Mouse (Mus musculus): Measurements from ENCODE around the gene Tmc2.

The Tmc2 gene

DNA sequence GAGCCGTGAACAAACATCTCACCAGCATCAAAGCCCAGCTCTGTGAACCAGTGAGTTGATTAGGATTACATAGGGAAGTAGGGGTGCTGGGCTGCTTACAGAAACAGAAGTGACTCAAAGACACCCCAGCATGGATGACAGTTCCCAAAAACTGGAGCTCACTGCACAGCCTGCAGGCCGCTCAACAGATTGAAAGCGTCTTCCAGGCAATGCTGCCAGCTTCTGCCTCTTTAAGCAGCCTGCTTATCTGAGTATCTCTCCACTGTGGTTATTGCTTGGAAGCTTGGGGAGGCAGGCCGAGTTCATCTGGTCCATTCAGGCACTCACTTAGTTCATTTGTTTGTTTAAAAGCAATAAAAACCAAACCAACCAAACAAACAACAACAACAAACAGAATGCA is 61.8 kb downstream of the Tmc2 start:
- DNase-seq (ENCODE audit: low spot score): no peak

DNA sequence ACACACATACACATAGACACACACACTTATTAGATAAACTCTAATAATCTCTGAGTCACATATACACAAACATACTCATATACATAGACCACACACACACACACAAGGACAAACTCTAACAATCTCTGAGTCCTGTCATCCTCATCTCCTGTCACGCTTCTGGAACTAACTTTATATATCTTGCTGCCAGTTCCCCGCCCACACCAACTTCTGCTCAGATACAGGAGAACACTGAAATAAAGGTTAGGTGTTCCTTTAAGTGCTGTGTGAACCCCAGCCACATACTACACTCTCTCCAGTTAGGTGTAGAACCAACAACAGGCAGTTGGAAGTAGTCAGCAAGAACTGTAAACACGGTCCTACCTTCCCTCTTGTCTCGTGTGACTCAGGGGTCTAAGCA is 65.8 kb downstream of the Tmc2 start:
- DNase-seq (ENCODE audit: low spot score): no peak

DNA sequence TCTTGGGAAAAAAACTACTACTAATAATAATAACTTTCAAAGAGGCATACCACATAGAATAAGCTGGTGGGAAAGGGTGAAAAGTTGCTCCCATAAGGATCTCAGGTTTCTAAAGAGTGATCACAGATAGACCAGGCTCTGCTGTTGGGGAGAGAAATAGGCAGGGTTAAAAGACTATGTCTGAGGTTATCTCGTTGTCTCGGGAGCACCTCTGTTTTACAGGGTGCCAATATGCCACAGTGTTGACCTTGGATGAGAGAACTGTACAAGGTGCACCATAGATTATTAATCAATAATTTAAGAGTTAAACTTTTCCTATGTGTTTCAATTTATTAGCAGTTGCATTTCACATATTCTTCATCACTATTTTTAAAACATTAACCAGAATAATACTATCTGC is 66.9 kb downstream of the Tmc2 start:
- no peak for DNase-seq (ENCODE audit: low spot score)

DNA sequence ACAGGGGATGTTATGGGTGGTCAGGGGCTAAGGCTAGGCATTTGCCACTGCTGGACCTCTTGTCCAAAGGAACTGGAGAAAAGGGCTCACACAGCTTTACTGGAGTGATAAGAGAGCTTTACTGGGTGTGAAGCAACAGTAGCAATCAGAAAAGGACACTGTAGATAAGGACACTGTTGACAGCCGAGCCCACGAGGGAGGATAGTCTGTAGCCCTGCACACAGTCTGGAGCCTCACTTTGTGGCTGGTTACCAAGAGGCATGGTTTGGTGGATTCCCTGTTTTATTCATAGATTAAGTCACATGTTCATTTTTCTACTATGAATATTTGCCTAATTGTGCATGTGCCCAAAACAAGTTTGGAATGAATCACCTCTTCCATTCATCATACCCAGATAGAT is 67.4 kb downstream of the Tmc2 start:
- no peak for DNase-seq (ENCODE audit: low spot score)

DNA sequence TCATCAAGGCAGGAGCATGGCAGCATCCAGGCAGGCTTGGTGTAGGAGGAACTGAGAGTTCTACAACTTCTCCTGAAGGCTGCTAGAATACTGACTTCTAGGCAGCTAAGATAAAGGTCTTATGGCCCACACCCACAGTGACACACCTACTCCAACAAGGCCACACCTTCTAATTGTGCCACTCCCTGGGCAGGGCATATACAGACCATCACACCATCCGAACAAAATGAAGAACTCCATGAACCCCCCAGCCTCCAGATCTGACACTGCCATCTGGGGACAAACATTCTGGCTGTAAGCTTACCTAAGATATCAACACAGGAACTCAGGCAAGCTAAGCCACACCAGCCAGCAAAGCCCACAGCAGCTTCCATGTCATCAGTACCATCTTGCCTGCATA is 70.5 kb downstream of the Tmc2 start:
- DNase-seq (ENCODE audit: low spot score): no peak

DNA sequence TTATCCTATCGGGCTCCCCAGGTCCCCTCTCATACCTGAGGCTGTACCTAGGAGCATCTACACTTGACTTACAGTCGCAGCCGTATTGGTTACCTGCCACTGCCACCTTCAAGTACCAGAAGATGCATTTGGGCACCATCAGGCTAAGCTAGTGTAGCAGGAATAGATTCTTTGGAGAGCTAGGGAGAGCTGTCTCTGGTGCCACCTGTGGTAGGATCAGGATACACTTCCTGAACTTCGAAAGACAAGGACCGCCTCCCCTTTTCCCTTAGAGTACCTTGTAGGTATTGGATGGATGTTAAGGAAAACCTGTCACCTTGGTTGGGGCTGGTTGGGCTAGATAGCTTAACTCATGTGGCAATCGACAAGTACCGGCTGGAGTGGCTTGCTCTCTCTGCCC is 73.1 kb downstream of the Tmc2 start:
- no peak for DNase-seq (ENCODE audit: low spot score)

DNA sequence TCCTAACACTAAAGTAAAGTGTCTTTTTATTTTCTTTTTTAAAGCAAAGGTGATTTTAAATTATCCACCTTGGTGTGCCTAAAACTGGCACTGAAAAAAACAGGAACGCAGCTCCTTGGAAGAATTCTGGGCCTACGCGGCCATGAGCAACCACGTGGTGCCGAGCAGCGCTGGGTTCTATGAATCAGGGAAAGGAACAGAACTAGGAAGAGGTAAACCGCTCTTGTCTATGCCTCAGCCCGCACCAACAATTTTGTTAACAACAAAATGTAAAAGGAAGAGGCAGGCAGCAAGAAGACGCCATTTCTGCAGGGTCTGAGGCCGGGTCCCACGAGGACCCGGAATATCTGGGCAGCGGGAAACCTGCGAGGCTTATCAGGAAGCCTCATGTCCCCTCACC is 78.7 kb downstream of the Tmc2 start:
- DNase-seq (ENCODE audit: low spot score): peak; percentile 9

DNA sequence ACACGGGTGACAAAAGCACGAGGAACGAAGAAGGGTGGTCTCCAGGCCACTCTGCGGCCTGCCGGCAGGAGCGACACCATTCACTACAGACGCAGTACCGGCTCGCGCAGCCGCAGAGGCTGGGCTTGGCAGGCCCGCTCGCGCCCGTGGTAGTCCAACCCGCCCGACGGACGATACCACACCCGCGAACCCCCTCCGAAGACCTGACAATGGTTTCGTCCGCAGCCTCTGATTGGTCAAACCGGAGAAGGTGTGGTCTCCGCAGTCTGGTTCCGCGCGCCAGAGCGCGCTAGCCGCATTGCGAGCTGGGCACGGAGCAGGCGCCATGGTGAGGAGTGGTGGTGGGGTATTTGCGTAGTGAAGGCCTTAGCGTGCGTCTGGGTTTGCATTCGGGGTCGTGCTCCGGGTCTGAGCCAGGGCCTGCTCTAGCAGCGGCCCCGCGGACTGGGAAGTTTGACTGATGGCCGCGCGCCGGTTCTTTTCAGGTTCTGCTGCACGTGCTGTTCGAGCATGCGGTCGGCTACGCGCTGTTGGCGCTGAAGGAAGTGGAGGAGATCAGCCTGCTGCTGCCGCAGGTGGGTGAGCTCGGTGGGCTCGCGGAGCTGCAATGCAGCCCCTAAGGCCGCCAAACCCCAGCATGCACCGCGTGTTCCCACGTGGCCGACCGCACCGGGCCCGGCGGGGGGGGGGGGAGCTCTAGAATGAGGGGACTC is 79.3 kb downstream of the Tmc2 start, which contains the start of gene Nop56:
TSS of gene Nop56 (plus strand) at position 282 of the 713 bp plus-strand sequence.
- DNase-seq (ENCODE audit: low spot score): peak; percentile 98

DNA sequence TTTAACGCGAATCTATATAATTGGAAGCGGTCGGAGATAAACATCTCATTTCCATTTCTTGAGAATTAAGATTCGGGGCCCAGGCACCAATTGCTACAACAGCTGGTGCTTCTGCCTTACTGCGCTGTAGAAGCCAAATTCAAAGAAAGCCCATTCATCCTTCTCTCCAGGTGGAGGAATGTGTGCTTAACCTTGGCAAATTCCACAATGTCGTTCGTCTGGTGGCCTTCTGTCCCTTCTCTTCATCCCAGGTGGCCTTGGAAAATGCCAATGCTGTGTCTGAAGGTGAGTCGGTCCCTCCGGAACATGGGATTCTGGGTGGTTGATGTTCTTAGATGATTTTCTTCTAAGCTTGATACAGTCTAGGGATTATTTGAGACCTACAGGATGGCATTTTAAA is 79.9 kb downstream of the Tmc2 start:
- DNase-seq (ENCODE audit: low spot score): no peak

DNA sequence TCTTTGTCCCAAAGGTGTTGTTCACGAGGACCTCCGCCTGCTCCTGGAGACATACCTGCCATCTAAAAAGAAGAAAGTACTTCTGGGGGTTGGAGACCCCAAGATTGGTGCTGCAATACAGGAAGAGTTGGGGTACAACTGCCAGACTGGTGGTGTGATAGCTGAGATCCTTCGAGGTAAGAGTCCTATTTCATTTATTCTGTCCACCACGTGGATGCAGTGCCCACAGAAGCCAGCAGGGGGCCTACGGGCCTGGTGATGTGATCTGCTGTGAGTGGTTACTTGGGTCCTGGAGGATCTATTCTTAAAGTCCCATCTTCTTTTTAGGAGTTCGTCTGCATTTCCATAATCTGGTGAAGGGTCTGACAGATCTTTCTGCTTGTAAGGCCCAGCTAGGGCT is 80.7 kb downstream of the Tmc2 start:
- peak; percentile 35 for DNase-seq (ENCODE audit: low spot score)

DNA sequence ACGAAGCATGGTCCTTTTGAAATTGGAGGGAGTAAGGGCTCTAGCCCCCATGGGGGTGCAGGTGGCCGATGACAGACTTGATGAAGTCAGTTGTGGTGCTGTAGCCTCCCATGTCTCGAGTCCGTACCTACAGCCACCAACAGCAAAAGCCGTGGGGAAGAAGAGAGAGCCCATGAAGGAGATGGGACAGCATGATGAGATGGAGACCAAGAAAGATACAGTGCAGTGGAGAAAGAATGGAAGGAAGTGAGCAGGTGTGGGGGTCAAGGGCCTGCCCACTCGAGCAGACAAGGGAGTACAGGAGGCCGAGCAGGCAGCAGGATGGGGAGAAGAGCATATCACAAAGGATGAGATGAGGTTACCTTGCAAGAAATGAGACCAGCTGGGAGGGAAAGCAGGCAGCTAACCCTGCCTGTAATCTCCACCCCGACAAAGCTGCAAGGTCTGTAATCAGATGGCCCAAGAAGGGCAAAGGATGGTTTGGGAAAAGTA is 84.7 kb downstream of the Tmc2 start:
- no peak for DNase-seq (ENCODE audit: low spot score)

DNA sequence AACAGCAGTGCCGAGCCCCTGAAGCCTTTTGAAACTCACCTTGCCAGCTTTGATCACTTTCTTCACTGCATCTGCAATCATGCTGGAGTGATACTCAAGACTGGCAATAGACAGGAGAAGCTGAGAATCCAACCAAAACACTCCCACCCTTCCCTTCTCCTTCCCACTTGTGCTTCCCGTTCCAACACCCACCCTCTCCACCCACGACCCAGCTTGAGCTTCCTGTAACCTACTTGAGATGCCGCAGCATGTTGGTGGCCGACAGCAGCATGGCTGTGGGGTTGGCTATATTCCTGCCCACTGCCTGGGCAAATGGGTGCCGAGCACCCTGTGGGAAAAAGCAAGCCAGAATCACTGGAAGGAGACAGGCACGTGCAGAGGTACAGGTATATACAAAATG is 85.2 kb downstream of the Tmc2 start:
- no peak for DNase-seq (ENCODE audit: low spot score)

DNA sequence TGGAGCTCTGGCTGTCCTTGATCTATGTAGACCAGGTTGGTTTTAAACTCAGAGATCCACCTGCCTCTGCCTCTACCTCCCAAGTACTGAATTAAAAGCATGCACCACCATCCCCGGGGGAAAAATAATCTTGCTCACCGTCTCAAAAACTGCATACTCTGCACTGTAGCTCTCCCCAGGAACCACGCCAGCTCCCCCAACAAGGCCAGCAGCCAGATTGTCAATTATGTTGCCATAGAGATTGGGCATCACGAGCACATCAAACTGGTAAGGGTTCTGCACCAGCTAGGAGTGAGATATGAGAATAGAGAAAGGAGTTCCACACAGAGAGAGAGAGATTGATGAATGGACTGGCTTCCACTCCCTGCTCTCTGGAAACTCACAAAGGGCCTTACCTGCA is 85.8 kb downstream of the Tmc2 start:
- DNase-seq (ENCODE audit: low spot score): no peak

DNA sequence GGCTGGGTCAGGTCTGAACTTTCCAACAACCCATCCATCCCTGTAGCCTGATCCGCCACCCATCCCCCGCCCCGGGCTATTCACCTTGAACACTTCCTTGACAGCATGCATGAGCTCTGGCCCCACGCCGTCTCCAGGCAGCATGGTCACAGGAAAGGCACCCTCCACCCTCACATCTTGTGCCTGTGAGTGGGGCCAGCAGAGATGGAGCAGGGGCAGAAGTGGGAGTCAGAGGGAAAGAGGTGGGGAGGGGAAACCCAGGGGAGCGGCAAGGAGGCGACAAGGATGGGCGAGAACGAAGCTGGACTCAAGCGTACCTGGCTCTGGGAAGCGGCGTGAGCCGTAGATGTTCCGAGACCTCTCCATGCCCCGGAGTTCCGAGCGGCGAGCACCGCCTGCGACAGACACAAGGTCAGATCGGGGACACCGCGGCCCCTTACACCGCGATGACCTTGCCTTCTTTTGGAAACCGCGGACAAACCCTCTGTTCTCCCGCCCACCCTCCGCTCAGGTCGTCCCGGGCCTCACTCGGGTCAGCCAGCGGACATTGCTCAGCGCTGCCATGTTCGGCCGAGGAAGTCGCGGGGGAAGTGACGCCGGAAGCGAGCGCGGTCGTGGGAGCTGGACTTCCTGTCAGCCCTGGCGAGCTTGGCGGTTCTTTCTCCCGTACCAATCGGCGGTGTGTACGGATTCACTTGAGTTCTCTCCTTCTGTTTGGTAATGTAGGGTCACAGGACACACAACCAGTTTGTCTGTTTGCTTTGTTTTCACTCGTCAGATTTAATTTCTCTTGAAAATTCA is 89.1 kb downstream of the Tmc2 start, which contains the start of gene Idh3b:
TSS of gene Idh3b (minus strand) at position 694 of the 801 bp plus-strand sequence.
- peak; percentile 91 for DNase-seq (ENCODE audit: low spot score)

DNA sequence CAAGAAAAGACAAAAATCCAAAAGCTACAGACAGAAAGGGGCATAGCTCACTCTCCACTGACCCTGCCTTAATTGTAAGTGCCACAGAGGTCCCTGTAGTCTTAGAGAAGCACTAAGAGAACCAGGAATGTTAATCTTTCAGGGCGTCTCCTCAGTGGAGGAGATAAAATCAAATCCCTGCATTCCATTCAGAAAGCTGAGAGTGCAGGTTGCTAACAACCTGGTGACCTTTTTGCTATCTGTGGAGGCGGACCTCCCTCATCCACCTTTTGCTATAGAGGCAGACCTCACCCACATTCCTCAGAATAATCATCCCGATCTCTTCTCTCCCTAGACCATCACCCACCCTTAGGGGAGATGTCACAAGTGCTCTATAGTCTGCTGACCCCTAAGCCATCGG is 94.1 kb downstream of the Tmc2 start:
- DNase-seq (ENCODE audit: low spot score): no peak

DNA sequence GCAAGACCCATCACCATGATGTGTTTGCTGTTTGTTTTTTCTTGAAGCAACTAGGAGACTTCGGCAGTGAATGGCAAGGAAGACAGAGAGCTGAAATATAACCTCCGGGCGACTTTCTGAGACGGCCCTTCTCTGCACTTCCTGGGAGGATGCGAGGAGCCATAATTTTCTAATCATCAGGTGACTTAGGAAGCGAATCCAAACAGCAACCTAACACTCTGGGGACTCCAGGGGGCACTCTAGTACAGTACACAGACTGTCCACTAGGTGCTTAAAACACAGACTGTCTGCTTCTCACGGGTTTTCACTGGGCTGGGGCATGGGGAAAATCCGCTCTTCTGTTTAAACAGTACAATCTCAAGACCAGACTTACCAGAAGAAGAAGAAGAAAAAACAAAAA is 96.4 kb downstream of the Tmc2 start:
- DNase-seq (ENCODE audit: low spot score): peak; percentile 72

DNA sequence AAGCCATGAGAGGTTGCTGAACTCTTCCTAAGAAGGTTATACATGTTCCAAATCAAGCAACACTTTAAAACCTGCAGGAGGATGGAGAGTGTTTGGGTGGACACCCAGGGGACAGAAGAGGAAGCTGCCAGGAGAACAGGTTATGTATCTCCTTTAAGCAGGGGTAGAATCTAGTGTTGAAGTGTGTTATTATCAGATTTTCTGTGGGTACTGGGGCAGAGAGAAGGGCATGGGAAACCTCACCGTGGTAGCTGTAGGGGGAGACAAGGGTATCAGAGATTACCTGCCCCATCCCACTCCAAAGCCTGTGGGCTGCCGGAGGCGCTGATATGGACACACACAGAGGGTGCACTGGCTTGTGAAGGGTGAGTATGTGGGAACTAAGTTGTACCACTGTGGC is 98.0 kb downstream of the Tmc2 start:
- no peak for DNase-seq (ENCODE audit: low spot score)

DNA sequence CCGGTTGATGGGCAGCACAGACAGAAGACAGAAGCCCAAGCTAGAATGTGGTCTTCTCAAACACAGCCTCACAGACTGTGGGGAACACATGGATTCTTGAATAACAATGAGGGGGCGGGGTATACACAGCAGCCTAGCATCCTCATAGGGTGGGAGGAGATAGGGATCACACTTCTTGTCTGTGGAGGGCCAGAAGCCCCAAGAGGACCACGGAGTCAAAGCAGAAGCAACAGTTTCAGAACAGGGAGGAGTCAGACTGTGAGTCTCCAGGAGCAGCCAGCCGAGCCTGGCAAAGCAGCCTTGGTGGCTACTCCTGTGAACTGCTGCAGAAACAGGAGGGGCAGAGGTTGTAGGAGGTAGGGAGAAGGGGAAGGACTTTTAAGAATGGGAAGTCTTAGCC is 98.5 kb downstream of the Tmc2 start:
- DNase-seq (ENCODE audit: low spot score): no peak

DNA sequence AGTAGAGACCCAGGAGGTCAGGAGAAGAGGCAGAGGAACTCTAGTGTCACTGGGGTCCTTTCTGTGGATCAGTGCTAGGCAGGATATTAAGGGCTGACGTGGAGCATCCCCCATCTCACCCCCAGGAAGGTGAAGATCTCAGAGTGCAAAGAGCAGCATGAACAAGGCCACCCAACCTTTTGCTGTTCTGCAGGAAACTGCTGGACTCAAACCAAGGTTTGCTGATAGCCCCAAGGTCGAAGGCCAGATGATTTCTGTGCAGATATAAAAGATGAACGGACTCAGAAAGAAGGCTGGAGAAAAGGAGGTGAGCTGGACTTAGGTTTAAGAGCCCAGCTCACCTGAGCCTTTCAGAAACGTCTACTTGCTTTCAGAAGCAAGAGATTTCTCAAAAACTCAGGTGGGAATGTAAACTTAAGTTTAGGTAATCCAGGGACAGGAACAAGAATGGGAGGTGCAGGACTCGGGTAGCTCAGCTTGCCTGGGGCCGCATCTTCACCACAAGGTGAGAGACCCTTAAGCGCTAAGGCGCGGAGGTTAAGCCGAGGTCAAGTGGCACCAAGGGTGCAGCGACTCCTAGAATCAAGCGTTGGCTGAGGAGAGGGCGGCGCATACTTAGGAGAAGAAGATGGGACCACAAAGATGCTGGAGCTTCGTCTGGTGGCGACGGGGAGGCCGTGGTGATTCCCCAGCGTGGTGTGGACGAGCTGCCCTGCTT is 99.4 kb downstream of the Tmc2 start:
- DNase-seq (ENCODE audit: low spot score): no peak

DNA sequence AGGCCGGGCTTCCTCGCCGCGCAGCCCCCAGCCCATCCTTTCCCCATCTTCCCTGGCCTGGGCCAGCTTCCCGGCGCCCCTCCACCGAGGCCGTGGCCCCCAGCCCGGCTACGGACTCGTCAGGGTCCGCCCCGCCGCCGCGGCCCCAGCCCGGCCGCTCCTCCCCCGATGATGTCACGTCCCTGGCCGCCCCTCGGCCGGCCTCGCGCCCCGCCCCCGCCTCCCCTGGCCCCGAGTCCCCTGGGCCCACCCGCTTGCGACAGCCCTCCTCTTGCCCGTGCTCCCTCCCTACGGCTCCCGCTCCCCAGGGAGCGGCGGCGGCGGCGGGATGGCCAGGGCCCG is 99.9 kb downstream of the Tmc2 start, which contains the start of gene Ebf4:
TSS of gene Ebf4 (plus strand) at position 234 of the 342 bp plus-strand sequence.
- DNase-seq (ENCODE audit: low spot score): peak; percentile 50

DNA sequence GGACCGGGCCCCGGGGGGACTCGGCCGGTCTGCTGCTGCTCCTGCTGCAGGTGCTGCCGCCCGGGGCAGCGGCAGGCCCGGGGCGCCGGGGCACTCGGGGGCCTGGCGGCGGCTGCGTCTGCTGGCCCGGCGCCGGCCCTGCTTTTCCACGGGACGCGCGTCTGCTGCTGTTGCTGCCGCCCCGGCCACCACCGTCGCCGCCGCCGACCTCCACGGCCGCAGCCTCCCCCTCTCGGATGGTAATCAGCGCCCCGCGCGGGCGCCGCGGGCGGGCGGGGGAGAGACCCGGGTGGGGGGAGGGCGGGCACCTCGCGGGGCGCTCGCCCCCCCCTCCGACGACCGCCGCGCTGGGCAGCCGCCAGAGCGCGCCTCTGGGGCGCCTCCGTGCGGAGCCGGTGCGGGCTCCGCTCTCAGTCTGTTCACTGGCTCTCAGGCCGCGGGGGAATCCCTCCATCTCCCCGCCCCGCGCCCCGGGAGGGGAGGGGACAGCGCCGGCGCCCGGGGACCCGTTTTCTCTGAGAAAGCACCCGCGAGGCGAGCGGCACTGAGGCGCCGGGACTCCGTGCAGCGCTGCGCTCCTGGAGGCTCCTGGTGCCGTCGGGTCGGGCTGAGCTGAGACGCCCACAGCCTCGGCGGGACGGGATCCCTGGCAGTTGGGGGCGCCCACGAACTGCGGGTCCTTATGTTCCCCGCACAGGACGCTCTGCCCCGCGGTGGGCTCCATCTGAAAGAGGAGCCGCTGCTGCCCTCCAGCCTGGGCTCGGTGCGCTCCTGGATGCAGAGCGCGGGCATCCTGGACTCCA is 100.5 kb downstream of the Tmc2 start:
- peak; percentile 40 for DNase-seq (ENCODE audit: low spot score)
